Mouse (Mus musculus): ENCODE measurements around the gene Mark1. TPM values are rescaled to one million over a fixed set of nuclear protein-coding genes. Genes with fewer than 3 reads are reported as not detected.

Gene Mark1
- polyA plus RNA-seq, 1 experiment from 2014 or later = 13.0 TPM

DNA sequence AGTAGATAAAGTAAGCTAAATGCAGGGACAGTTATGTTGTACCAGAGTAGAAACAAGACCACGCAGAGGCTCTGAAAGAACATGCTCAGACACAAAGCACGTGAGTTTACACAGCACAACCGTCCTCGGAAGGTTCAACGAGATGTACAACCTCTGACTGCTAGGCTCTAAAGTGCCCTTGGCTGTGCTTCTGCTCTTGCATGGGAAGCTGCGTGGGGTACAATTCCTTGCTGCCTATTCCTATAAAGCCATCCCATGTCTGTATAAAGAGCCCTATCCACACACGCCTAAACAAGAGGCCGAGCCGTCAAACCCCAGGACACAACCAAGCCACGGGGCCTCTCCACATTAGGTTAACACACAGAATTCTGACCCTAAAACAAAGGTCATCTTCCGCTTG, 1.9 kb downstream of the Mark1 start:
- H3K4me2 ChIP-seq (replicated peaks) = peak overlapping the region; percentile 79
- H3K9me3 ChIP-seq = no peaks in the 10 kb centered on the region
- peak overlapping the region; percentile 97 for H3K9ac ChIP-seq (replicated peaks)
- ATAC-seq = 0 out of 2 replicates have a peak, but pooled peaks have one; percentile 13
- peak overlapping the region; percentile 94 for H3K27ac ChIP-seq
- no peaks in the 10 kb centered on the region for H3K36me3 ChIP-seq
- H3K4me3 ChIP-seq (replicated peaks) = peak overlapping the region; percentile 81
- 17% methylated on average over 11 of the region's 11 CpGs for WGBS
- H3K4me1 ChIP-seq (replicated peaks) = peaks cover 41% of the 10 kb centered on the region
- no peaks in the 10 kb centered on the region for H3K27me3 ChIP-seq

DNA sequence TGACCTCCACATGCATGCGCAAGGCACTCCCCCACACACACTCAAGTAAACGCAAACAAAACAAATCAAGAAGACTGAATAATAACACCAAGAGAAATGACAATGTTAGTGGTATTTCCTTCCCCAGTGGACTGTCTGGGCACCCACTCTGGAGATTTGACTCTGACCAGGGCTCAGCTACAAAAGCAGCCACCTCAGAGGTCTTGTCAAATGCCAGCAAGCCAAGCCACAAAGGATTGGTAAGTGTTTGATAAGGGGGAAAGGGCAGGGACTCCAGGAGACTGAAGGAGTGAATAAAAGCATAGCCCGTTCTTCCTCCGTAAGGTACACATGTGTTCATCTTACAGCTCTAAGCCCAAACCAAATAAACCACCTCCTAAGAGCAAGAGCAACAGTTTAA, 4.0 kb downstream of the Mark1 start:
- Histone ChIP-seq H3K27ac (no peak overlapping the region), H3K4me3 (replicated peaks) (no peak overlapping the region), H3K9ac (replicated peaks) (no peak overlapping the region), H3K27me3 (no peaks in the 10 kb centered on the region), H3K36me3 (no peaks in the 10 kb centered on the region), H3K4me2 (replicated peaks) (no peak overlapping the region), H3K9me3 (no peaks in the 10 kb centered on the region), H3K4me1 (replicated peaks) (peaks cover 38% of the 10 kb centered on the region)
- ATAC-seq = no peak
- 73% methylated on average over 4 of the region's 4 CpGs for WGBS

DNA sequence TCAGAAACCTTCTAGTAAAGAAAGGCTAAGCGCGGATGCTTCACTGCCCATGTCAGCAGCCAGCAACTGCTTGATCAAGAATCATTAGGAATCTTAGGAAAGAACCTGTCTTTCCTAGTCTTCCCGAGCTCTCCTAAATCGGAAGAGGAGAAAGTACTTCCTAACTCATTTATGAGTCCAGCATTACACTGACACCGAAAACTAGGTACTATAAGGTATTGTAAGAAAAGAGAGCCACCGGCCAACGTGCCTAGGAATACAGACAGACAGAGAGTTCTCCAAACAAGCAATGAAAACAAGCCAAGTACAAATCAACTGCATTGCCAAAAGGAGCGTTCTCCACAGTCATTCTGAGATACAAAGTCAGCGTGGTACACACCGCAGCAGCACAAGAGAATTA, 8.2 kb downstream of the Mark1 start:
- no peak overlapping the region for H3K27ac ChIP-seq
- no peak for ATAC-seq
- 90% methylated on average over 10 of the region's 10 CpGs for WGBS
- H3K4me1 ChIP-seq (replicated peaks) = peaks cover 45% of the 10 kb centered on the region
- H3K4me2 ChIP-seq (replicated peaks) = no peak overlapping the region
- no peaks in the 10 kb centered on the region for H3K36me3 ChIP-seq
- H3K4me3 ChIP-seq (replicated peaks) = no peak overlapping the region
- no peaks in the 10 kb centered on the region for H3K9me3 ChIP-seq
- no peak overlapping the region for H3K9ac ChIP-seq (replicated peaks)
- H3K27me3 ChIP-seq = no peaks in the 10 kb centered on the region

DNA sequence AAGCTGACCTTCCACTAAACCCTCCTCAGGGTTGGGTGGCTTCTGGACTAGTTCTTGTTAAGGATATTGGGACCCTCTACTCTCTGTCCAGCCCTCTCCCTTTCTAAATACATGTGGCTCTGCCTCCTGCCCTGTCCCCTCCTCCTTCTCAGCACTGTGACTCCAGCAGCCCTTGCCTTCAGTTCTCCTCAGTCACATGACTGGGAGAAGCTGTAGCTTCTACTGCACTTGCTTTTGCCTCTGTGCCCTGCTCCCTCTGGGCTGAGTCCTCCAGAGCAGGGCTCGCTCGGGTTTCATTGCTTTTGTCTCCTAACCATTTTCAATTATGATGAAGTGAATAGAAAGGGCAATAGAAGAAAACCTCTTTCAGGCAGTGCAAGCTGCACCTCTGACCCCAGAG, 12.6 kb downstream of the Mark1 start:
- WGBS = 16% methylated on average over 2 of the region's 2 CpGs
- Histone ChIP-seq H3K4me1 (replicated peaks) (peaks cover 43% of the 10 kb centered on the region), H3K36me3 (no peaks in the 10 kb centered on the region), H3K4me3 (replicated peaks) (no peak overlapping the region), H3K27me3 (no peaks in the 10 kb centered on the region), H3K4me2 (replicated peaks) (no peak overlapping the region), H3K9ac (replicated peaks) (no peak overlapping the region), H3K27ac (no peak overlapping the region), H3K9me3 (no peaks in the 10 kb centered on the region)
- ATAC-seq = no peak

DNA sequence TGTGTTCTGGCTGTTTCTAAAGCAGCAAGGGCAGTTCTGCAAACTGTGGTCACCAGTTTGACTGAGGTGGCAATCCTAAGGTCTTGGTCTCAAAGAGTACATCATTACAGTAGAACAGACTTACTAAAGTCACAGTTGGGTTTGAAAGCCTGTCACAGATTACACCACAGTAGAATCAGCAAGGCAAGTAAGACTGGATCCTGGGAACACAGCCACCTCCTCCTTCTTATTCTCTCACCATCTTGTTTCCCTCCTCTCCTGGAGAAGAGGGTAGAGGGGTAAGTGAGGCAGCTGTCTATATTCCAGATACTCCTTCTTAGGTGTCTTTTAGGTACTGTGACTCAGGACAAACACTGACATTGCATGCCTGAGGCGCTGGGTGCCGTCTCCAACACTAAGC, 14.6 kb downstream of the Mark1 start:
- H3K9me3 ChIP-seq = no peaks in the 10 kb centered on the region
- H3K27ac ChIP-seq = no peak overlapping the region
- peaks cover 42% of the 10 kb centered on the region for H3K4me1 ChIP-seq (replicated peaks)
- H3K36me3 ChIP-seq = peaks cover 10% of the 10 kb centered on the region; the same call in 1 of the 2 replicates
- no peak overlapping the region for H3K9ac ChIP-seq (replicated peaks)
- H3K4me2 ChIP-seq (replicated peaks) = no peak overlapping the region
- no peak overlapping the region for H3K4me3 ChIP-seq (replicated peaks)
- H3K27me3 ChIP-seq = no peaks in the 10 kb centered on the region
- no peak for ATAC-seq
- WGBS = 86% methylated on average over 2 of the region's 2 CpGs

DNA sequence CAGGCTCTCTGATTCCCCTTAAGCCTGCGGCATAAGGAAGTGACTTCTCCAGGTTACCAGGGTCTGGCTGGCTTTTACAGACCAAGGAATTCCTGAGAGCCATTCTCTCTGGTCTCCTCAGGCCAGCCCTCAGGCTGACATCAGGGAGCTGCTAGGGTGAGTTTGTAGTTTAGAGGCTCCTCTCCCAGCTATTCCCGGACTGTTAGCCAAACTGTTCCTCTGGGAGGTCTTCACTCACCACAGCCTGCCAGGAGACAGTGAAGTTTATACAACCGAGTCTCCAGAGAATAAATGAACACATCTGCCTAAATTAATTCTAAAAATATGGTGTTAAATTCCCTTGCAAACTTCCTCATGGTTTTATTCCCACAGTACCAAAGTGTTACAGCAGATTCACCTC, 15.6 kb downstream of the Mark1 start:
- Histone ChIP-seq H3K36me3 (peaks cover 10% of the 10 kb centered on the region; the same call in 1 of the 2 replicates), H3K27me3 (no peaks in the 10 kb centered on the region), H3K4me3 (replicated peaks) (no peak overlapping the region), H3K4me1 (replicated peaks) (peaks cover 37% of the 10 kb centered on the region), H3K9ac (replicated peaks) (no peak overlapping the region), H3K9me3 (no peaks in the 10 kb centered on the region), H3K4me2 (replicated peaks) (no peak overlapping the region), H3K27ac (no peak overlapping the region)
- 69% methylated on average over 3 of the region's 3 CpGs for WGBS
- no peak for ATAC-seq

DNA sequence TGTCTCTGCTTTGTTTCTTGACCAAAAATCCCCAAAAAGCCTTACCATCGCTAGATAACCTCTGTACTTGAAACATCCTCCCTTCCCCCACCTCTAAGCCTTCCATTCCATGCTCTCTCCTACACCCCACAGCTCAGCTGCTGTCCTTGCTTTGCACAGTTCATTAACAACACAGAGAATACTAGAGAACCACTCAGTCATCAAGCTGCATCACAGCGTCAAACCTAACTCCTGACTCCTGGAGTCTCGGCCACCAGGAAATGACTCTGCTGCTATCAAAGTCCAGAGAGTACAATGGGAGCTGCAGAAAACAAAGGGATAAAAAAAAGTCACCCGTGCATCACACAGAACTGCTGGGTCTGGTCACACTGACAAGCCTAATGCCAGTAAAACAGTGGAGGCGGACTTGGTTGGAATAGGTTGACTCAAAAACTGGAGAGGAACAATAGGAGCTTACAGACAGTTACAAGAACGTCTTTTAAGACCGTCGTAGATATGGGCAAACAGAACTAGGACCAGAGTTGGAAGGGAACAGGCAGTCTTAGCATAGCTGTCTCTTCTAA, 27.1 kb downstream of the Mark1 start:
- no peak for ATAC-seq
- 29% methylated on average over 8 of the region's 8 CpGs for WGBS
- no peak overlapping the region for H3K27ac ChIP-seq
- no peak overlapping the region for H3K9ac ChIP-seq (replicated peaks)
- H3K27me3 ChIP-seq = no peaks in the 10 kb centered on the region
- H3K4me3 ChIP-seq (replicated peaks) = no peak overlapping the region
- no peaks in the 10 kb centered on the region for H3K9me3 ChIP-seq
- H3K4me1 ChIP-seq (replicated peaks) = peaks cover 20% of the 10 kb centered on the region
- no peak overlapping the region for H3K4me2 ChIP-seq (replicated peaks)
- no peaks in the 10 kb centered on the region for H3K36me3 ChIP-seq

DNA sequence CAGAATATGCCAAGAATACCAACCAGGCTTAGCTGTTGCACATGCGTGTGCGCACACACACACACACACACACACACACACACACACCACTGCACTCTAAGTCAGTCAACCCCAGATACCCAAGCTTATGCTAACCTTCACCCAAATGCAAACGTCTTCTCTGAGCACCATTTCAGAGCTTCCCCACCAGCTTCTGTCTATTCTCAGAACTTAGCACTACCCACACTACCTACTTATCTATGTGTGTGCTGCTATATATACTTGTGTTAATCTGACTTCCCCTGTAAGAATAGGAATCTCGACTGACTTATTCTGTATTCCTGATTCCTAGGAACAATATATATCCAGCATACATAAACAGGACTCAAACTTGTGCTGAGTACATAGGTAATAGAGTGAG, 30.0 kb downstream of the Mark1 start:
- no peaks in the 10 kb centered on the region for H3K9me3 ChIP-seq
- no peak overlapping the region for H3K4me2 ChIP-seq (replicated peaks)
- ATAC-seq = no peak
- no peaks in the 10 kb centered on the region for H3K27me3 ChIP-seq
- H3K4me3 ChIP-seq (replicated peaks) = no peak overlapping the region
- peaks cover 26% of the 10 kb centered on the region for H3K4me1 ChIP-seq (replicated peaks)
- 87% methylated on average over 4 of the region's 4 CpGs for WGBS
- H3K36me3 ChIP-seq = no peaks in the 10 kb centered on the region
- no peak overlapping the region for H3K27ac ChIP-seq
- no peak overlapping the region for H3K9ac ChIP-seq (replicated peaks)

DNA sequence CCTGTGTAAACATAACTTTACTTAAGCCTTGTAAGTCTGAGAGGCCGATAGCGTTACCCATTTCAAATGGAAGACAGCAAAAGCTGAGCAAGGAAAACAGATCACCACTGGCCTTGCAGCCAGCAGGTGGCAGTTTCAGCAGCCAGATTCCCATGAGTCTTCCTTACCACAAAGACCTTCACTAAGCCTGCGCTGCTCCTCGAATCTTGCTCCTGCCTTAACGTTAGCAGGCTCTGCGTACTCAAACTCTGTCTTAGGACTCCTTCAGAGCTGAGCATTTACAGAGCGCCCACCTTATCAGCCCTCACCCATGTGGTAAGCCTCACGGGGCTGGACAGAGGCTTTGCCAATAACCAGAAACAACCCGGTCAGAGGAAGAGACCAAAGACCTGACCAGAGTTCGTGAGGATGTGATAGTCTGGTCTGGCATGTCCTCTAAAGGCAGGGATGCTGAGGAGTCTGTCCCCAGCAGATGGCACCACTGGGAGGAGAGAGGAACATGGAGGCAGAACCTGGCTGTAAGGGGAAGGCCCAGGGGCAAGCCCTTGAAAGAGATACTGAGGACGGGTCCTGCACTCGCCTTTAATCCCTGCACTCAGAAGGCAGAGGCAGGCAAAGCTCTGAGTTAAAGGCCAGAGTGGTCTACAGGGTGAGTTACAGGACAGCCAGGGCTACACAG, 33.5 kb downstream of the Mark1 start:
- H3K9me3 ChIP-seq = peaks cover 13% of the 10 kb centered on the region; the same call in 1 of the 2 replicates
- ATAC-seq = peak; percentile 71
- no peak overlapping the region for H3K4me2 ChIP-seq (replicated peaks)
- H3K36me3 ChIP-seq = peaks cover 12% of the 10 kb centered on the region
- H3K9ac ChIP-seq (replicated peaks) = no peak overlapping the region
- no peak overlapping the region for H3K27ac ChIP-seq
- H3K4me1 ChIP-seq (replicated peaks) = peaks cover 14% of the 10 kb centered on the region; the same call in 1 of the 2 replicates
- H3K27me3 ChIP-seq = no peaks in the 10 kb centered on the region
- 59% methylated on average over 12 of the region's 12 CpGs for WGBS
- H3K4me3 ChIP-seq (replicated peaks) = no peak overlapping the region

DNA sequence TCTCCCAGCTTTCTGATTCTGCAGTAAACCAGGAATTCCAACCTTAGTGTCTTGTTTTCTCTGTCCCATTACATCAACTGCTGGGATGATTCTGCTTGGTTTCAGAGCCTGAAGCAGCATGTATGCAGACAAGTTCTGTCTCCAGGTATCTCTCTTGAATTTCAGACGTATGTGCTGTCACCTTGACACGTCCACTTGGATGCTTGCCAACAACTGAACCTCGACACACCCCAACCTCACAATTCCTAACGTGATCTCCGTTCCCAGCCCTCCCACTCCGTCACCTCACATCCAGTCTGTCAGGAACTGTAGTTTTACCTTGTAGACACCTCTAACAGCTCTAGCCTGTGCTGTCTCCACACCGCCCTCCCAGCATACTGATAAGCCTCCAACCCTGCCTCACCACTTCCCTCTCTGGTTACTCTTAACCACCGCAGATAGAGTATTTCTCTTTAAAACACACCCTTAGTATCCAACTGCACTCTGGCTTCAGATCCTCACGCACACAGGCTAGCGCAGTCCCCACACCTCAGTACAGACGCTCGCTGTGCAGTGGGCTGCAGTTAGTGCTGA, 36.2 kb downstream of the Mark1 start:
- Histone ChIP-seq H3K4me3 (replicated peaks) (no peak overlapping the region), H3K36me3 (peaks cover 14% of the 10 kb centered on the region), H3K9ac (replicated peaks) (no peak overlapping the region), H3K27ac (no peak overlapping the region), H3K4me2 (replicated peaks) (no peak overlapping the region), H3K27me3 (no peaks in the 10 kb centered on the region), H3K4me1 (replicated peaks) (peaks cover 14% of the 10 kb centered on the region; the same call in 1 of the 2 replicates), H3K9me3 (peaks cover 14% of the 10 kb centered on the region; the same call in 1 of the 2 replicates)
- ATAC-seq = no peak
- WGBS = 88% methylated on average over 12 of the region's 12 CpGs

DNA sequence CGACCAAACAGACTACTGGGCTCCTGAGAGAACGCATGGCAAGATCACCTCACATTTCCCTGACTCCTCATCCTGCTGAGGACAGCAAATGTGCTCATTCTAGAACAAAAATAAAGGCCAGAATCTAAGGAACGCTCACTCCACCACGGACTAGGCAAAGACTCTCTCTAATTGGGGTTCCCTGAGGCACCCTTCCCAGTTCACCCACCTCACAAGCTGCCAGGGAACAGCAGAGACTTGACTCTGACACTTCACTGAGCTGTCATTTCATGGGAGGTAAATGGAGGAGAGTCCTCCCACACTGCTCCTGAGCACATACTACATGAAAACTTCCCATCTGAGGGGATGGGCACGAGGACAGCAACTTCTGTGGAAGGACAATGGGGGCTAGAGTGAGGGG, 37.5 kb downstream of the Mark1 start:
- peaks cover 6% of the 10 kb centered on the region; the same call in 1 of the 2 replicates for H3K4me1 ChIP-seq (replicated peaks)
- no peak overlapping the region for H3K4me2 ChIP-seq (replicated peaks)
- no peaks in the 10 kb centered on the region for H3K27me3 ChIP-seq
- ATAC-seq = no peak
- H3K36me3 ChIP-seq = peaks cover 19% of the 10 kb centered on the region
- peaks cover 14% of the 10 kb centered on the region; the same call in 1 of the 2 replicates for H3K9me3 ChIP-seq
- no peak overlapping the region for H3K9ac ChIP-seq (replicated peaks)
- no peak overlapping the region for H3K4me3 ChIP-seq (replicated peaks)
- WGBS = 84% methylated on average over 5 of the region's 5 CpGs
- no peak overlapping the region for H3K27ac ChIP-seq

DNA sequence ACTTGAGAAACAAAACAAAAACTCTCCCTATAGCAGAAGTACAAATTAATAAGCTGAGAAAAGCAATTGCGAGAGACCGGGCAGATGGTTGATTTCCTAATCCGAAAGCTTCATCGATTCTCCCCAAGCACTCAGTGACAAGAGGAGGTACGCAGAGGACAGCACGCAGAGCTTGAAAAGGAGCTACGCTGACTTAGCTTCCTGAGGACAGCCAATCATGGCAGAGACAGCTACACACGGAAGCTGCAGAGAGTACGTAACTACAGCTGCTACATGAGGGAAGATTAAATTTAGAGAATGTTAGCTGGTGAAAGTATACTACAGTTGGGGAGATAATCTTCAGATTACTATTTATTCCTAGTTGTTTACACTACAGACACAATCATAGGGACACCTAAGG, 40.6 kb downstream of the Mark1 start:
- peaks cover 14% of the 10 kb centered on the region; the same call in 1 of the 2 replicates for H3K9me3 ChIP-seq
- WGBS = 78% methylated on average over 9 of the region's 9 CpGs
- no peak overlapping the region for H3K9ac ChIP-seq (replicated peaks)
- H3K36me3 ChIP-seq = peaks cover 24% of the 10 kb centered on the region
- H3K27me3 ChIP-seq = no peaks in the 10 kb centered on the region
- ATAC-seq = no peak
- no peak overlapping the region for H3K27ac ChIP-seq
- no peak overlapping the region for H3K4me3 ChIP-seq (replicated peaks)
- no peaks in the 10 kb centered on the region for H3K4me1 ChIP-seq (replicated peaks)
- no peak overlapping the region for H3K4me2 ChIP-seq (replicated peaks)
